11 mouse cellular contexts compared by ENCODE assay signal in the genomic region with DNA sequence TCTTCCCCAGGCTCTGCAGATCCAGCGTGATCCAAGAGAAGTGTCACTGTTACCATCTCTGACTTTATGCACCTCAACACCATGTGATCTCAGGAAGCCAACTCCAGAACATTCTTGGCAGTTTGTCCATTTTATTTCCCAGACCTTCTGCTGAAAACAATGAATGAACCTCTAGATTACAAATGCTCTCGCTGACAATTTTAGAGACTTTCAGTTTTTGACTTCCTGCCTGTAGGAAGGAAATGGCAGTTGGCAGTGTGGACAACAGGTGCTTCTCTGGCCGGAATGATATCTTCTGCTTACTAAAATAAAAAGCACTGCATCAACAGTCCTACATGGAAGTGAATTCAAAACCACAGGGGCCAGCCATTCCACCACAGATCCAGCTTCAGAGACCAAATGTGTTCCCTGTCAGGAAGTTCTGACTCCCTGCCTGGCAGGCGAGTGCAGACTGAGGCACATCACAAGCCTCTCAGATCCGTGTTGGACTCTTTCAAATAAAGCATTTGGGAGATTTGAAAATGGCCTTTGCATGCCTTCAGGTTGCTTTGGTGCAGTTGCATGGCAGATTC. TPM values are rescaled to one million over a fixed set of nuclear protein-coding genes. Genes with fewer than 3 reads are reported as not detected.
DNase-seq lines count a peak whose midpoint lies in the region; ATAC-seq and TF ChIP-seq lines count a peak whose summit lies in the region.
"Had no signal": no experiment of that assay in that cellular context is flagged by ENCODE, and none has a peak within 500 bp of the region (broad histone marks: within the 10 kb centered on the region; RNA-seq: fewer than 3 reads in every experiment).

No protein-coding gene starts in this region.

- TF ChIP-seq CTCF in heart, adult 2 months (IDR thresholded peaks at IDR 0.05), result no peak
- TF ChIP-seq CTCF in intestine, postnatal 0 days (IDR thresholded peaks at IDR 0.05; ENCODE audit: low read depth), result no peak

- WGBS in heart, adult 2 months, result 15% methylated on average over 5 of the region's 5 CpGs
- WGBS in intestine, postnatal 0 days, result 73% methylated on average over 5 of the region's 5 CpGs
- WGBS in forebrain, embryonic 15.5 days, result 85% methylated on average over 5 of the region's 5 CpGs

- H3K27me3 ChIP-seq in heart, adult 2 months (ENCODE audit: control insufficient read depth, insufficient read depth, low read length), result no peaks in the 10 kb centered on the region
- H3K27me3 ChIP-seq in intestine, postnatal 0 days (replicated peaks; ENCODE audit: control insufficient read depth, insufficient read depth, low read length), result no peaks in the 10 kb centered on the region
- H3K27me3 ChIP-seq in forebrain, embryonic 15.5 days, result no peaks in the 10 kb centered on the region
- H3K27me3 ChIP-seq: hindbrain, embryonic 13.5 days; liver, embryonic 15.5 days had no signal

- H3K36me3 ChIP-seq in heart, adult 2 months (ENCODE audit: control insufficient read depth, insufficient read depth, low read length), result peaks cover 3% of the 10 kb centered on the region
- no peaks in the 10 kb centered on the region for H3K36me3 ChIP-seq in intestine, postnatal 0 days (ENCODE audit: control insufficient read depth, insufficient read depth)
- no peaks in the 10 kb centered on the region for H3K36me3 ChIP-seq in forebrain, embryonic 15.5 days
- H3K36me3 ChIP-seq: hindbrain, embryonic 13.5 days; liver, embryonic 15.5 days had no signal

- no peak for TF ChIP-seq POLR2A in heart, adult 2 months (IDR thresholded peaks at IDR 0.05; ENCODE audit: insufficient read depth, low read depth, low read length)

- TF ChIP-seq EP300 in heart, adult 2 months (IDR thresholded peaks at IDR 0.05; ENCODE audit: insufficient read depth, low read depth, low read length), result no peak

- peak; percentile 21 to 38 for DNase-seq in heart, adult 2 months
- DNase-seq in heart, postnatal 25 days (ENCODE audit: low spot score), result no peak
- peak; percentile 30 for DNase-seq in thymus, postnatal 0 days (ENCODE audit: low spot score)
- DNase-seq in thymus, adult 18-20 months, result no peak

- no peak overlapping the region for H3K4me3 ChIP-seq in heart, adult 2 months
- no peak overlapping the region for H3K4me3 ChIP-seq in intestine, postnatal 0 days (ENCODE audit: low read depth, low read length)
- H3K4me3 ChIP-seq in forebrain, embryonic 15.5 days, result no peak overlapping the region
- H3K4me3 ChIP-seq: hindbrain, embryonic 13.5 days; liver, embryonic 15.5 days had no signal

- peak; percentile 40 to 50; a peak in 3 of 4 replicates for ATAC-seq in hematopoietic stem cell, adult 5-6 weeks (replicated peaks in 1 of 2; ENCODE audit: insufficient read depth in 1 of 2, low FRiP score in 2 of 2, low TSS enrichment in 1 of 2, low read depth in 1 of 2, poor library complexity in 2 of 2, severe bottlenecking in 2 of 2)
- ATAC-seq in intestine, postnatal 0 days, result no peak
- no peak for ATAC-seq in forebrain, embryonic 15.5 days (replicated peaks)
- ATAC-seq in erythroblast, adult 5-6 weeks (replicated peaks; ENCODE audit: low FRiP score, poor library complexity, severe bottlenecking), result no peak

- no peak overlapping the region for H3K27ac ChIP-seq in heart, adult 2 months
- no peak overlapping the region for H3K27ac ChIP-seq in intestine, postnatal 0 days (ENCODE audit: low read depth, low read length)
- no peak overlapping the region for H3K27ac ChIP-seq in forebrain, embryonic 15.5 days (replicated peaks)
- H3K27ac ChIP-seq: hindbrain, embryonic 13.5 days; liver, embryonic 15.5 days had no signal

- no peak overlapping the region for H3K9ac ChIP-seq in heart, adult 2 months (ENCODE audit: low read depth, low read length)
- H3K9ac ChIP-seq in intestine, postnatal 0 days (ENCODE audit: low read depth, low read length), result no peak overlapping the region
- H3K9ac ChIP-seq in forebrain, embryonic 15.5 days (replicated peaks), result no peak overlapping the region
- H3K9ac ChIP-seq: hindbrain, embryonic 13.5 days; liver, embryonic 15.5 days had no signal

- H3K4me2 ChIP-seq in intestine, postnatal 0 days (replicated peaks; ENCODE audit: low read depth), result no peak overlapping the region
- H3K4me2 ChIP-seq in forebrain, embryonic 15.5 days (replicated peaks), result no peak overlapping the region
- H3K4me2 ChIP-seq: hindbrain, embryonic 13.5 days; liver, embryonic 15.5 days had no signal

- H3K79me2 ChIP-seq in heart, adult 2 months (replicated peaks; ENCODE audit: control insufficient read depth, insufficient read depth, low read length), result no peaks in the 10 kb centered on the region

- H3K9me3 ChIP-seq in intestine, postnatal 0 days (ENCODE audit: control insufficient read depth), result no peaks in the 10 kb centered on the region
- no peaks in the 10 kb centered on the region for H3K9me3 ChIP-seq in forebrain, embryonic 15.5 days
- H3K9me3 ChIP-seq: hindbrain, embryonic 13.5 days; liver, embryonic 15.5 days had no signal

- intact Hi-C loops in heart, adult 2 months (cut with DNase I), result loop anchor here (5.0 to 10.0 kb wide), 2 partner anchors 112 to 540 kb away; no protein-coding TSS in a partner anchor
- intact Hi-C loops in heart, postnatal 25 days (cut with DNase I), result no loop called here

- H3K4me1 ChIP-seq in heart, adult 2 months (ENCODE audit: control insufficient read depth, insufficient read depth, low read length), result peaks cover 12% of the 10 kb centered on the region
- H3K4me1 ChIP-seq in intestine, postnatal 0 days (replicated peaks; ENCODE audit: control insufficient read depth, insufficient read depth, low read length), result no peaks in the 10 kb centered on the region
- no peaks in the 10 kb centered on the region for H3K4me1 ChIP-seq in forebrain, embryonic 15.5 days
- H3K4me1 ChIP-seq: hindbrain, embryonic 13.5 days had no signal

RNA-seq across cellular contexts. Expression of a gene that starts 9.8 kb away (rescaled TPM):
- under 1 TPM in 1 of 2 experiments, not detected in 1; 0.08 TPM for total RNA-seq in heart, adult 2 months (2021)
- not detected in 2 replicates for polyA plus RNA-seq in heart, adult 2 months (2012; rRNA removed)
- not detected for total RNA-seq in heart, postnatal 25 days (2021)
- 0.05 and 0.12 TPM in 2 replicates for polyA plus RNA-seq in thymus, postnatal 0 days (2015; fragmentation: Nextera tagmentation; extraction: Ambion mirVana)
- not detected in 2 replicates for total RNA-seq in hematopoietic stem cell, adult 5-6 weeks (2017)
- 12.2 and 14.6 TPM in 2 replicates for polyA plus RNA-seq in intestine, postnatal 0 days (2015; fragmentation: Nextera tagmentation; extraction: Ambion mirVana)
- 0.11 TPM in 2 replicates for polyA plus RNA-seq in forebrain, embryonic 15.5 days (2015; fragmentation: Nextera tagmentation; extraction: Ambion mirVana)
- total RNA-seq in erythroblast, adult 5-6 weeks (2015; ENCODE audit: low replicate concordance), result not detected in 2 replicates
- total RNA-seq in erythroblast, adult 5-6 weeks (2017; ENCODE audit: low replicate concordance), result 0.56 and 0.60 TPM in 2 replicates
- polyA plus RNA-seq: forebrain, embryonic 11.5 days had no signal

Comparison
In these comparisons a context has a peak if more than half of its experiments do, and no peak if none do; other contexts are left out.
1. DNase-seq: peak in heart, adult 2 months (2 of 2) and thymus, postnatal 0 days (single experiment); none in heart, postnatal 25 days (single experiment) and thymus, adult 18-20 months (0 of 2).
2. ATAC-seq: peak in hematopoietic stem cell, adult 5-6 weeks (2 of 2); none in intestine, postnatal 0 days (single experiment), forebrain, embryonic 15.5 days (single experiment) and erythroblast, adult 5-6 weeks (single experiment).